Mouse (Mus musculus): ENCODE measurements around the gene Dnah7c. TPM values are rescaled to one million over a fixed set of nuclear protein-coding genes. Genes with fewer than 3 reads are reported as not detected.
"Not testable (repeated sequence)": the region's sequence is repeated elsewhere in the genome, so short reads cannot be mapped to it uniquely, and the experiment has no call there.

Dnah7c gene
- total RNA-seq, 2 experiments from 2014 or later: not detected

GRCm38 (mm10) chr1:46725266-46725665, 299.9 kb downstream of the Dnah7c start:
- ATAC-seq (replicated peaks; ENCODE audit: low FRiP score, low TSS enrichment, poor library complexity, severe bottlenecking): no peak

GRCm38 (mm10) chr1:46725719-46726118, 300.3 kb downstream of the Dnah7c start:
- not testable (repeated sequence) for ATAC-seq (replicated peaks; ENCODE audit: low FRiP score, low TSS enrichment, poor library complexity, severe bottlenecking)

GRCm38 (mm10) chr1:46729731-46730130, 304.3 kb downstream of the Dnah7c start:
- ATAC-seq (replicated peaks; ENCODE audit: low FRiP score, low TSS enrichment, poor library complexity, severe bottlenecking): not testable (repeated sequence)

GRCm38 (mm10) chr1:46733405-46734106, 308.2 kb downstream of the Dnah7c start:
- ATAC-seq (replicated peaks; ENCODE audit: low FRiP score, low TSS enrichment, poor library complexity, severe bottlenecking): not testable (repeated sequence)

GRCm38 (mm10) chr1:46734455-46734854, 309.1 kb downstream of the Dnah7c start:
- not testable (repeated sequence) for ATAC-seq (replicated peaks; ENCODE audit: low FRiP score, low TSS enrichment, poor library complexity, severe bottlenecking)

GRCm38 (mm10) chr1:46764600-46764999, 339.2 kb downstream of the Dnah7c start:
- ATAC-seq (replicated peaks; ENCODE audit: low FRiP score, low TSS enrichment, poor library complexity, severe bottlenecking): not testable (repeated sequence)

GRCm38 (mm10) chr1:46769318-46769717, 343.9 kb downstream of the Dnah7c start:
- ATAC-seq (replicated peaks; ENCODE audit: low FRiP score, low TSS enrichment, poor library complexity, severe bottlenecking): not testable (repeated sequence)

- not testable (repeated sequence) for ATAC-seq (replicated peaks; ENCODE audit: low FRiP score, low TSS enrichment, poor library complexity, severe bottlenecking)
These were observed 344.8 kb downstream of the Dnah7c start for GRCm38 (mm10) chr1:46770077-46770695.

GRCm38 (mm10) chr1:46782227-46782626, 356.8 kb downstream of the Dnah7c start:
- not testable (repeated sequence) for ATAC-seq (replicated peaks; ENCODE audit: low FRiP score, low TSS enrichment, poor library complexity, severe bottlenecking)

- no peak for ATAC-seq (replicated peaks; ENCODE audit: low FRiP score, low TSS enrichment, poor library complexity, severe bottlenecking)
These were observed 379.7 kb downstream of the Dnah7c start for GRCm38 (mm10) chr1:46805074-46805473.

- ATAC-seq (replicated peaks; ENCODE audit: low FRiP score, low TSS enrichment, poor library complexity, severe bottlenecking): not testable (repeated sequence)
These were observed 383.2 kb downstream of the Dnah7c start for GRCm38 (mm10) chr1:46808630-46809029.

- no peak for ATAC-seq (replicated peaks; ENCODE audit: low FRiP score, low TSS enrichment, poor library complexity, severe bottlenecking)
These were observed 392.5 kb downstream of the Dnah7c start for GRCm38 (mm10) chr1:46817934-46818333.

GRCm38 (mm10) chr1:46822256-46822972, 397.0 kb downstream of the Dnah7c start:
- ATAC-seq (replicated peaks; ENCODE audit: low FRiP score, low TSS enrichment, poor library complexity, severe bottlenecking): no peak

- no peak for ATAC-seq (replicated peaks; ENCODE audit: low FRiP score, low TSS enrichment, poor library complexity, severe bottlenecking)
These were observed 404.9 kb downstream of the Dnah7c start for GRCm38 (mm10) chr1:46830066-46830843.

GRCm38 (mm10) chr1:46831927-46832326, 406.5 kb downstream of the Dnah7c start:
- no peak for ATAC-seq (replicated peaks; ENCODE audit: low FRiP score, low TSS enrichment, poor library complexity, severe bottlenecking)

- ATAC-seq (replicated peaks; ENCODE audit: low FRiP score, low TSS enrichment, poor library complexity, severe bottlenecking): no peak
These were observed 418.0 kb downstream of the Dnah7c start for GRCm38 (mm10) chr1:46843406-46843805.

GRCm38 (mm10) chr1:46844281-46844680, 418.9 kb downstream of the Dnah7c start:
- ATAC-seq (replicated peaks; ENCODE audit: low FRiP score, low TSS enrichment, poor library complexity, severe bottlenecking): no peak

- ATAC-seq (replicated peaks; ENCODE audit: low FRiP score, low TSS enrichment, poor library complexity, severe bottlenecking): no peak
These were observed 419.8 kb downstream of the Dnah7c start for GRCm38 (mm10) chr1:46845221-46845620.

- ATAC-seq (replicated peaks; ENCODE audit: low FRiP score, low TSS enrichment, poor library complexity, severe bottlenecking): peak; percentile 31
These were observed 424.4 kb downstream of the Dnah7c start for GRCm38 (mm10) chr1:46849758-46850157.

GRCm38 (mm10) chr1:46851586-46851985, 426.2 kb downstream of the Dnah7c start:
- no peak for ATAC-seq (replicated peaks; ENCODE audit: low FRiP score, low TSS enrichment, poor library complexity, severe bottlenecking)

Measured in megakaryocyte-erythroid progenitor cell, adult 5-6 weeks (primary cell).